8 mouse cellular contexts compared by ENCODE assay signal in the genomic region with DNA sequence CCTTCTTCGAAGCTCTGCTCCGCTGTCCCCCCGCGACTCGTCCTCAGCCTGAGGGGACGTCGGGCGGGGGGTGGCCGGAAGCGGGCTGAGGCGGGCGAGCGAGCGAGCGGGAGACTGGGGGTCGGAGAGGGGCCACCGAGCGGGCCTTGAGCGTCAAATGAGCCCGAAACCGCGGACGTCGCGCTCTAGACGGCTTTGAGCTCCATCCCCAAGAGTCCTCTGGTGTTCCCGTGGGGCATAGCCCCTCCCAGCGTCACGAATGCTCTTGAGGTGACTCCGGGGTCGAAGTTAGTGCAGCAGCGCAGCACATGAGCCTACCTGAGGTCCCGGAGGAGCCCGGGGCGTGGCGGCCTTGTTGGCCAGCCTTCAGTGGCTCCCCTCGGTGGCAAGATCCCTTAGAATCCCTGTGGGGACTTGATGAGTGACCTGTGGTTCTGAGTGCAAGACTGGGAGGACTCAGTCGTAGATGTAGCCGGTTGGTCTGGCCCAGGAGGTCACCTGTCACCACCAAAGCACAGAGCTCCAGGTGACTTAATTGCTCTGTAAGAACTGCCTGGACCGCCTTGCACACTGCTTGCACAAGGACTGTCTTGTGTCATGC. TPM values are rescaled to one million over a fixed set of nuclear protein-coding genes. Genes with fewer than 3 reads are reported as not detected.
DNase-seq lines count a peak whose midpoint lies in the region; ATAC-seq and TF ChIP-seq lines count a peak whose summit lies in the region.

No protein-coding gene starts in this region.

- no peak for TF ChIP-seq POLR2A in thymus, adult 2 months (IDR thresholded peaks at IDR 0.05; ENCODE audit: control insufficient read depth, extremely low read depth, insufficient read depth, low read length, poor library complexity)

- ATAC-seq in forebrain, embryonic 11.5 days (replicated peaks; ENCODE audit: low FRiP score), result peak; percentile 60
- peak; percentile 80 for ATAC-seq in kidney, embryonic 15.5 days (replicated peaks; ENCODE audit: low FRiP score)
- ATAC-seq in megakaryocyte-erythroid progenitor cell, adult 5-6 weeks (replicated peaks; ENCODE audit: low FRiP score, low TSS enrichment, poor library complexity, severe bottlenecking), result peak; percentile 56

- H3K4me3 ChIP-seq in gastrocnemius, adult 2 months, result peak overlapping the region; percentile 85
- H3K4me3 ChIP-seq in thymus, adult 2 months (ENCODE audit: control insufficient read depth, insufficient read depth, low read length), result peak overlapping the region; percentile 82
- peak overlapping the region; percentile 72 for H3K4me3 ChIP-seq in forebrain, embryonic 11.5 days (ENCODE audit: low read depth, low read length)
- H3K4me3 ChIP-seq in kidney, embryonic 15.5 days (replicated peaks), result peak overlapping the region; percentile 93

- no peaks in the 10 kb centered on the region for H3K27me3 ChIP-seq in thymus, adult 2 months (ENCODE audit: control insufficient read depth, insufficient read depth, low read length)
- no peaks in the 10 kb centered on the region for H3K27me3 ChIP-seq in forebrain, embryonic 11.5 days (ENCODE audit: control insufficient read depth, insufficient read depth, low read length)
- H3K27me3 ChIP-seq in kidney, embryonic 15.5 days, result no peaks in the 10 kb centered on the region

- intact Hi-C loops in gastrocnemius, adult 2 months (cut with DNase I), result no loop called here

- H3K4me2 ChIP-seq in forebrain, embryonic 11.5 days (ENCODE audit: low read depth, low read length, severe bottlenecking), result peak overlapping the region; percentile 87
- H3K4me2 ChIP-seq in kidney, embryonic 15.5 days, result peak overlapping the region; percentile 81

- H3K9me3 ChIP-seq in forebrain, embryonic 11.5 days (ENCODE audit: control insufficient read depth, low read length), result no peaks in the 10 kb centered on the region
- H3K9me3 ChIP-seq in kidney, embryonic 15.5 days (replicated peaks), result no peaks in the 10 kb centered on the region

- H3K4me1 ChIP-seq in thymus, adult 2 months (replicated peaks; ENCODE audit: control insufficient read depth, insufficient read depth, low read length), result peaks cover 21% of the 10 kb centered on the region
- no peaks in the 10 kb centered on the region; the same call in 1 of the 2 replicates for H3K4me1 ChIP-seq in forebrain, embryonic 11.5 days (replicated peaks; ENCODE audit: control insufficient read depth, insufficient read depth, low read length)
- peaks cover 28% of the 10 kb centered on the region for H3K4me1 ChIP-seq in kidney, embryonic 15.5 days

- H3K27ac ChIP-seq in gastrocnemius, adult 2 months, result peak overlapping the region; percentile 94
- H3K27ac ChIP-seq in thymus, adult 2 months (ENCODE audit: control insufficient read depth, insufficient read depth, low read length), result no peak overlapping the region
- H3K27ac ChIP-seq in forebrain, embryonic 11.5 days (ENCODE audit: low read depth, low read length), result peak overlapping the region; percentile 18; the same call in 1 of the 2 replicates
- H3K27ac ChIP-seq in kidney, embryonic 15.5 days, result peak overlapping the region; percentile 91

- no peaks in the 10 kb centered on the region for H3K36me3 ChIP-seq in thymus, adult 2 months (ENCODE audit: control insufficient read depth, insufficient read depth, low read length)
- no peaks in the 10 kb centered on the region for H3K36me3 ChIP-seq in forebrain, embryonic 11.5 days (ENCODE audit: control insufficient read depth, insufficient read depth, low read length)
- no peaks in the 10 kb centered on the region for H3K36me3 ChIP-seq in kidney, embryonic 15.5 days

- DNase-seq in gastrocnemius, adult 2 months, result no peak
- DNase-seq in gastrocnemius, postnatal 10 days, result no peak
- DNase-seq in thymus, adult 2 months, result no peak
- DNase-seq in thymus, postnatal 14 days, result no peak
- DNase-seq in forebrain, embryonic 11.5 days (ENCODE audit: low spot score), result no peak
- no peak for DNase-seq in embryo, embryonic 11 days

- no peak for TF ChIP-seq CTCF in gastrocnemius, adult 2 months (IDR thresholded peaks at IDR 0.05)
- 0 out of 2 replicates have a peak, but pooled peaks have one; percentile 5 for TF ChIP-seq CTCF in thymus, adult 2 months (IDR thresholded peaks at IDR 0.05; ENCODE audit: borderline replicate concordance, control insufficient read depth, extremely low read depth, insufficient read depth, low read length, poor library complexity)

- H3K9ac ChIP-seq in forebrain, embryonic 11.5 days (ENCODE audit: low read length), result peak overlapping the region; percentile 81
- peak overlapping the region; percentile 96 for H3K9ac ChIP-seq in kidney, embryonic 15.5 days

- WGBS in thymus, adult 2 months, result under 1% methylated on average over 40 of the region's 40 CpGs
- WGBS in forebrain, embryonic 11.5 days, result under 1% methylated on average over 40 of the region's 40 CpGs
- under 1% methylated on average over 40 of the region's 40 CpGs for WGBS in kidney, embryonic 15.5 days

RNA-seq across cellular contexts. Expression of a gene that starts 0.5 kb away (rescaled TPM):
- total RNA-seq in gastrocnemius, adult 2 months (2021), result 10 to 100 TPM; 35.4 to 43.6 TPM
- 10 to 100 TPM; 45.1 to 51.1 TPM for total RNA-seq in gastrocnemius, postnatal 10 days (2021)
- polyA plus RNA-seq in thymus, adult 2 months (2012; rRNA removed), result 44.4 and 54.7 TPM in 2 replicates
- 74.3 and 80.3 TPM in 2 replicates for polyA plus RNA-seq in forebrain, embryonic 11.5 days (2014; fragmentation: Nextera tagmentation; extraction: Ambion mirVana)
- 106 and 111 TPM in 2 replicates for polyA plus RNA-seq in kidney, embryonic 15.5 days (2015; fragmentation: Nextera tagmentation; extraction: Ambion mirVana)
- 28.4 and 31.9 TPM in 2 replicates for total RNA-seq in megakaryocyte-erythroid progenitor cell, adult 5-6 weeks (2014; fragmentation: Nextera tagmentation)
- total RNA-seq in megakaryocyte-erythroid progenitor cell, adult 5-6 weeks (2017), result 43.8 and 49.9 TPM in 2 replicates

RNA-seq across cellular contexts. Expression of a gene that starts 7.5 kb away (rescaled TPM):
- 1 to 10 TPM; 2.6 to 3.7 TPM for total RNA-seq in gastrocnemius, adult 2 months (2021)
- total RNA-seq in gastrocnemius, postnatal 10 days (2021), result 1 to 10 TPM; 6.8 to 7.1 TPM
- 25.6 and 27.2 TPM in 2 replicates for polyA plus RNA-seq in thymus, adult 2 months (2012; rRNA removed)
- polyA plus RNA-seq in forebrain, embryonic 11.5 days (2014; fragmentation: Nextera tagmentation; extraction: Ambion mirVana), result 212 and 220 TPM in 2 replicates
- polyA plus RNA-seq in kidney, embryonic 15.5 days (2015; fragmentation: Nextera tagmentation; extraction: Ambion mirVana), result 98.2 and 99.8 TPM in 2 replicates
- 72.1 and 80.1 TPM in 2 replicates for total RNA-seq in megakaryocyte-erythroid progenitor cell, adult 5-6 weeks (2014; fragmentation: Nextera tagmentation)
- 81.5 and 95.5 TPM in 2 replicates for total RNA-seq in megakaryocyte-erythroid progenitor cell, adult 5-6 weeks (2017)

RNA-seq across cellular contexts. Expression of a gene that starts 47.1 kb away (rescaled TPM):
- 10 to 100 TPM; 12.1 to 13.6 TPM for total RNA-seq in gastrocnemius, adult 2 months (2021)
- total RNA-seq in gastrocnemius, postnatal 10 days (2021), result 10 to 100 TPM; 16.3 to 23.3 TPM
- polyA plus RNA-seq in thymus, adult 2 months (2012; rRNA removed), result 391 and 423 TPM in 2 replicates
- polyA plus RNA-seq in forebrain, embryonic 11.5 days (2014; fragmentation: Nextera tagmentation; extraction: Ambion mirVana), result 20.5 and 23.3 TPM in 2 replicates
- polyA plus RNA-seq in kidney, embryonic 15.5 days (2015; fragmentation: Nextera tagmentation; extraction: Ambion mirVana), result 19.8 and 22.0 TPM in 2 replicates
- total RNA-seq in megakaryocyte-erythroid progenitor cell, adult 5-6 weeks (2014; fragmentation: Nextera tagmentation), result 48.2 and 78.5 TPM in 2 replicates
- 10.4 and 15.7 TPM in 2 replicates for total RNA-seq in megakaryocyte-erythroid progenitor cell, adult 5-6 weeks (2017)

Comparison
In these comparisons a context has a peak if more than half of its experiments do, and no peak if none do; other contexts are left out.
1. RNA of a gene that starts 7.5 kb away (total RNA-seq): 72.1 to 95.5 TPM in megakaryocyte-erythroid progenitor cell, adult 5-6 weeks; 6.8 to 7.1 TPM in gastrocnemius, postnatal 10 days and 2.6 to 3.7 TPM in gastrocnemius, adult 2 months; every median in the first group is over 4 times any median in the second.
2. Peak in every context shown above with its lines, with median percentiles within 50 percentile points of each other: H3K4me3 ChIP-seq and ATAC-seq.